Mouse (Mus musculus) frontal cortex, adult 2 months (tissue): Measurements from ENCODE around the gene Gm49510. TPM values are rescaled to one million over a fixed set of nuclear protein-coding genes. Genes with fewer than 3 reads are reported as not detected.

ENCODE experiments used
- DNase-seq, 2 experiments: peaks; one replicate each; pipeline ENCODE4 v3.0.0; 2022; ENCODE audit warnings: low spot score in 1 of 2; ENCODE audit errors: extremely low spot score in 1 of 2
- polyA plus RNA-seq: library from polyadenylated mRNA; depleted of rRNA; stranded (reverse); fragments of >200 nt; gene quantifications from 2 replicates; pipeline ENCODE4 v1.2.3, GENCODE M21; 2012

Gm49510 gene
- polyA plus RNA-seq, 1 experiment, result 0.24 TPM

DNA sequence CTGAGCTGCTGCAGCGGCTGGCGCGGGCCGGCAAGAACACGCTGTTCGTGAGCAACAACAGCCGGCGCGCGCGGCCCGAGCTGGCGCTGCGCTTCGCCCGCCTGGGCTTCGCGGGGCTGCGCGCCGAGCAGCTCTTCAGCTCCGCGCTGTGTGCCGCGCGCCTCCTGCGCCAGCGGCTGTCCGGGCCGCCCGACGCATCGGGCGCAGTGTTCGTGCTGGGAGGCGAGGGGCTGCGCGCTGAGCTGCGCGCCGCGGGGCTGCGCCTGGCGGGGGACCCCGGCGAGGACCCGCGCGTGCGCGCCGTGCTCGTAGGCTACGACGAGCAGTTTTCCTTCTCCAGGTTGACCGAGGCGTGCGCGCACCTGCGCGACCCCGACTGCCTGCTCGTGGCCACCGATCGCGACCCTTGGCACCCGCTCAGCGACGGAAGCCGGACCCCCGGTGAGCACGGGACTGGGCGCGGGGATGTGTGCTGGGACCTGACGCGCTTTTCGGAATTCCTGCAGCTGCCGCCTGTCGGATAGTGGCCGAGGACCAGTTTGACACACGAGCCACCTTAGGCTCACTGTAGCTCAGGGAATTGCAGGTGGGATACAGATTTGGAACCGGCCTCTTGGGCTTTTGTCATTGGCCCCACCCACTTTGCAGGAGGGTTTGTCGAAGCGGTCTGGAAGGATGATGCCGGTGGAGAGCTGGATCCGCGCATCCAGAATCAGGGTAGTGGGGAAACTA, 14.8 kb downstream of the Gm49510 start:
- peak in 1 of 2 experiments; percentile 66 for DNase-seq

DNA sequence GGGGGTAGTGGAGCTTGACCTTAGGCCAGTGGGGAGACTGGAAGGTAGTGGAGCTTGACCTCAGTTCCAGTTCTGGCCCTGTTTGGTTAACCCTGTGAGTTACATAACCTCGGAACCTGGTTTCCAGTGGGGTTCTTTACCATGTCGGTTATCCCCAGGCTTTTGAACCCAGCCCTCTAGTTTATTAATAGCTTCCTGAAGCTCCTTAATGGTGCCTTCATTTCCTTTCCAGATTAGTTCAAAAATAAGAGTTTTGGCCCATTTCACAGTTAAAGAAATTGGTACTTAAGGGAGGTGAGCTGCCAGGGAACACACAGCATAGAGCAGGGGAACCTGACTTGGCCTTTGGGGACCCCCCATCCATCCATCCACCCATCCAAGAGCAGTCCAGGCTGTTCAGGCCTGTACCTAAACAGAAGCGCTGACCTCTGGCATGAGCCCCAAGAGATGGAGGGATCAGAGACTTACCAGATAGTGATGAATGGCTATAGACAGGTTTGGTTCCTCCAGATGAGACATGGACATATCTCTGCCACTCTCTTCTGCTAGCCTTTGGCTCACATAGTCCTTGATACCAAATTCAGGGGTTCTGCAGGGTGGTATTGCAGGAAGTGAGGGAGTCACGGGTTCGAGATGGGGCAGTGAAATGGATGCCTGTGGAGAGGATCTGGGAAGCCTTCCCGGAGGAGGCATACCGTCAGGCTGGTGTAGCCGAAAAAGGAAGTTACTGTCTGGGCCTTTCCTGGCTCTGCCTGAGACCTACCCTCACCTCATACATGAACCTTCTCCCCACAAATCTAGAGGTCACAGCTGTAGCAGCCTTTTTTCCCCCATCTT, 15.6 kb downstream of the Gm49510 start:
- no peak for DNase-seq

DNA sequence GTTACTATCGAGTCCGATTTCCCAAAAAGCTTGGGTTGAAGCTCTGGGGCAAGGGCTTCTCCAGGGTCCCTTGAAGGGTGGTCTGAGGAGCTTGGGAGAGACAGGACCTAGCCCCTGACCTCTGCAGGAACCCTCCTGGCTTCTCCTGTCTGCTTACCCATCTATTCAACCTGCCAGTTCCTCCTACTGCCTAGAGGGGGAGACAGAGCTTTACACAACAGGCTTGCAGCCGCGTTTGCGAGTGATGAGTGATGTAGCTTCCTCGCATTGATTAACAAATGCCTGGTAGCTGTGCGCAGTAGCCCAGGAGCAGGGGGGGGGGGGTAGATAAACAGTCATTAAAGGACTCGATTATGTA, 16.2 kb downstream of the Gm49510 start:
- DNase-seq, result peak; percentile 77 to 88

DNA sequence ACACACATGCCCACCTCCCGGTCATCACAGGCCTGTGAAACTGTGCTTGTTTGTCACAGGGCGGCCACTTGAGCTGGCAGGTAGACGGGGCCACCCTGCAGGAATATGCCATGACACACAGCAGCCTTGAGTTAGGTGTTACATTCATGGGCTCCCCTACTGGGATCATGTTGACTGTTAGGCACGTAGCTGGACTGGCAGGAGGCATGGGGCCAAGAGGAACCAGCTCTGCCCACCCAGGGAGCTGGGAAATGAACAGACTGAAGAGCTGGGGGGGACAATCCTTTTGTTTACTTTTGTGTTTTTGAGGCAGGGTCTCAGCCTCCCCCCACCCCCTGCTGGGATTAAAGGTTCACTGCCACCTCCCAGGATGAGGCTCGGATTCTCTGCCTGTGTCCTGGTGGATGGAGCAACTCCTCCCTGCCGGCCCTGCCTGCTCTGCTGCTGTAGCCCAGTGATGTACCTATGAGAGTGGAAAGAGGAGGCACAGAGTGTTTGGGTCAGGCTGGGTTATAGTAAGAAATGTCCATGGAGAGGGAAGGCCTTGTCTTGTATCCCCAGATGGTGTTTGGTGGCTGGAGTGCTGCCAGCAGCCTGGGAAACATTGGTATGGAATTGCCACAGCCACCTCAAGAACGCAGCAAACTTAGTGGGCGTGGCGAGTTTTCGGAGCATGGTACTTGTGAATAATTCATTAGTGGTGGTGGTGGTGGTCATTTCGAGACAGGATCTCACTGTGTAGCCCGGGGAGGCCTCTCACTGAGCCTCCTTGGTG, 16.8 kb downstream of the Gm49510 start:
- DNase-seq, result peak in 1 of 2 experiments; percentile 57

DNA sequence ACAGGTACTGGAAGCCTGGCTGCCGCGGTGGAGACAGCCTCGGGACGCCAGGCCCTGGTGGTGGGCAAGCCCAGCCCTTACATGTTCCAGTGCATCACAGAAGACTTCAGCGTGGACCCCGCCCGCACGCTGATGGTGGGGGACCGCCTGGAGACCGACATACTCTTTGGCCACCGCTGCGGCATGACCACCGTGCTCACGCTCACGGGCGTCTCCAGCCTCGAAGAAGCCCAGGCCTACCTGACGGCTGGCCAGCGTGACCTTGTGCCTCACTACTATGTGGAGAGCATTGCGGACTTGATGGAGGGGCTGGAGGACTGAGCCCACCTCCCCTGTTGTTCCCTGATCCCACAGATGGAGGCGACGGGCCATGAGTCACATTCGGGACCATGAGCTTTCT, 18.7 kb downstream of the Gm49510 start:
- no peak for DNase-seq

DNA sequence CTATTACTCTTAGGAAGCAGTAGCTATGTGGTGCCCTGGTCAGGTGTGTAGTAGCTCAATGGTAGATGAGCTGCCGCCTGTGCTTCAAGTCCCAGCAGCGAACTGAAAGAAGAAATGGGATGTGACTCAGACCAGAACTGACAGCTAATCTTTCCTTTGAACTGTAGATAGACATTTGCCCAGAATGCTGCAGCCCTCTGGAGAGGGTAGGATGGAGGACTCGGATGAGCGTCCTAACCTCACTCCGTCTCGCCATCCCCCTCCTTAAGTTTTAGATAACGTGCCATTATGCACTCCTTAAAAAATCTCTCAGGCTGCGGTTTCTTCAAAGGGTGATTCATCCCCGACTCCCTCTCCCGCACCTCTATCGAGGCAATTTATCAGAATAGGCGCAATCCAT, 20.4 kb downstream of the Gm49510 start:
- no peak for DNase-seq

DNA sequence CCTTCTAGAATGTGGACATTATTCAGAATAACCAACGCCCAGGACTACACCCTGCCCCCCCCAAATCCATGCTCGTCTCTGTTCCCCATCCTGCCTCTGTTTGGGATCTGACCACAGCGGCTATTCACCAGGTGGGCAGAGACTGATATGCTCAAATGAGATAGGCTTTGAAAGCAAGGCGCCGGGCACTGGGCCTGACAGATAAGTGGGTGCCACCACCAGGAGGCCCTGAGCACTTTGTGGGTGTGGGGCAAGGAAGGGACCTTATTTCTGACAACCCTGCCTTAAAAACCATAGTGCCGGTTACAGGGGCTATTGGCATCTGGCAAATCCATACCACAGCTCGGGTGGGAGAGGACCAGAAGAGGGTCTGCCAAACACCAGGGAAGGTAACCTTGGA, 23.2 kb downstream of the Gm49510 start:
- no peak for DNase-seq

DNA sequence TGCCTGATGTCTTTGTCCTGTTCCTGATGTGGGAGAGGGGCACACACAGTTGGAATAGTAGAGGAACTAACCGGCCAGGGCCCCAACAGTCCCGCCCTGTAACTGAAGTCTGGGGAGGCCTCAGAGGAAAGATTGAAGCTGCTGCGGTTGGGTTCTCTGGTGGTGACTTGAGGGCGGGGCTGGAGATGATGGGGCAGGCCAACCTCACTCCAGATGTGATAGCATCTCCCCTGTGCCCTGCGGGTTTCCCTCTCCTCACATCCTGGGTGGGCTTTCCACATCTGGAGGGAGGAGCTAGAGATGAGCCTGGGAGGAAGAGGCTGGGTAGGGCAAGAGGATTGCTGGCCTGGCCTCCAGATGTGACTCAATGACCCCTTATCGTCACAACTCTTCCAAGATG, 24.1 kb downstream of the Gm49510 start:
- no peak for DNase-seq

DNA sequence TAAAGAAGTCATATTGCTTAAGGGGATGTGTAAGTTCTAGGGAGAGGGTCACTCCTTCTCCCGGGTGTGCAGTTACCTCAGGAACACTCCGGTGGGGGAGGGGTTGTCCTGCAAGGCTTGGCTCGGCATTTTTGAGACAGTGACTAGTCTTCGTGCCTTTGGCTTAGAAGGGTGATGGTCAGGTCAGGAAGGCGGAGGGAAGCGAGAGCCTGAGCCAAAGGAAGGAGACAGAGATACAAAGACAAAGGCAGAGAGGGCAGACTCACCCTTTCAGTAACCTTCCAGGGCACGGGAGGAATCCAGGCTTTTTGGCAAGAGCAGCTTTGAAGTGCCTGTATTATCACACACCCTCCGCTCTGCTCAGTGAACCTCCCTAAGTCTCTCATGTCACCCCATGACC, 25.7 kb downstream of the Gm49510 start:
- no peak for DNase-seq

DNA sequence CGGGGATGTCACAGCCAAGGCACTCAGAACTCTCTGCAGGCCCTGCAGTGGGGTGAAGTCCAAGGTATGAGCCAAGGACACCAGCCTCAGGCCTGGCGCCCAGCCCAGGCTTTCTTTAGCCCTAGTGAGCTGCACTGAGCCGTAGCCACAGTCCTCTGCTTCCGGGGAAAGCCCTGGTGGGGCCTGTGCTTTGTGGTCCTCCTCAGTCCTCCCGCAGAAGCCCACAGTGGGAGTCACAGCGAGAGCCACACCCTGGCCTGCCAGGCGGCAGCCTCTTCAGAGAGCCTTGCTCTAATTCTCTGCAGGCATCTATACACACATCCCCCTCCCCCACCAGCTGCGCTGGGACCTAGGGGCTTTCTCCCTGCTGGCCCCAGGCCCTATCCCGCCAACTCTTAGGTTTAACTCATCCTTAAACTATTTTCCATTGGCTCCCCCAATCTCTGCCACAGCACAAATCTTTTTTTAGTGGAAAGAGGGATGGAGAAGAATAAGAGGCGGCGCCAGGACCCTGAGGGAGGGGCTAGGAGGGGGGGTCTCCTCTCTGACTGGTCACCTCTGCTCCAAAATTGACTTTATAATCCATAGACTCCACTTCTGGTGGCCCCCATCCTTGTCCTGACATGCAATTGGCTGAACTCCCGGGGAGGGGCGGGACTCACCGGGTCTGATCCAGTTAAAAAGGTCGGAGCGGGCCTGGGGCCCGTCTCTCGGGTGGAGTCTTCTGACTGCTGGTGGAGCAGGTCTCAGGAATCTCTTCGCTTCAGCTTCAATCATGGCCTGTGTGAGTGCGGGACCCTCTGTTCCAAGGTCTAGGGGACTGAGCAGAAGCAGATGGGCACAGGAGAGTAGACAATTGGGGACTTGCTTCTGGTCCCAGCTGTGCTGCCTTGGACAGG, 26.8 kb downstream of the Gm49510 start, which contains the start of gene Lgals1:
TSS of gene Lgals1 (plus strand) at position 705 of the 899 bp plus-strand sequence.
- peak in 1 of 2 experiments; percentile 55 for DNase-seq

DNA sequence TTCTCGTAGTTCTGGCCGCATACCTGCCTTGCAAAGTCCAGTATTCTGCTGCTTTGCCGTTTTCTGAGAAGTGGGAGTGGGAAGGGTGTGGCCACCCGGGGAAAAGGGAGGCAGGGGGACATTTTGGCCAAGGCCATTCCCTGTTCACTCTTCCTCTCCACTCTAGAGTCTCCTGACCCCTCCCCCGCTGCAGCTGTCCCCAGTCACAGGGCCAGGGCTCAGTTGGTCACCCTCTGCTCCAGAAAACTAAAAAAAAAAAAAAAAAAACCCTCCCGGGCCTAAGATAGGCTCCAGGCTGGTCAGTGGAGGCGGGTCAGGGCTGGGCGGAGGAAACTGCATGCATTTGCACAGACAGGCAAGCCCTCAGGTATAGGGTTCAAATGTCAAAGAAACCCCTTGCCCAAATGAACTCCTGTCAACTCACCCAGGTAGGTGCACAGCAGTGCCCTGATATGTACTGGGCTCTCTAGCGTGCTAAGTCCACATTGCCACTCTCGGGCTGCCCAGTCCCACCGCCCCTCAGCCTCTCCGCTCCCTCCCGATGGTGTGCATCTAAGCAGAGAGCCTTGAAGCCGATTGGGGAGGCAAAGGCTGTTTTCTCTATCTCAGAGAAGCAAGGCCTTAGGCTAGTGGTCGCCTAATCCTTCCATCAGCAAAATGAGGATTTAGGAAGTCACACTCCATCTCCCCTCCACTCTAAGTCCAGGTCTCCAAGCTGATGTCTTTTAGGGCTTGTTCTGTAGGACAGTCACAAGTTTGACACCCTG, 27.7 kb downstream of the Gm49510 start:
- DNase-seq, result no peak

DNA sequence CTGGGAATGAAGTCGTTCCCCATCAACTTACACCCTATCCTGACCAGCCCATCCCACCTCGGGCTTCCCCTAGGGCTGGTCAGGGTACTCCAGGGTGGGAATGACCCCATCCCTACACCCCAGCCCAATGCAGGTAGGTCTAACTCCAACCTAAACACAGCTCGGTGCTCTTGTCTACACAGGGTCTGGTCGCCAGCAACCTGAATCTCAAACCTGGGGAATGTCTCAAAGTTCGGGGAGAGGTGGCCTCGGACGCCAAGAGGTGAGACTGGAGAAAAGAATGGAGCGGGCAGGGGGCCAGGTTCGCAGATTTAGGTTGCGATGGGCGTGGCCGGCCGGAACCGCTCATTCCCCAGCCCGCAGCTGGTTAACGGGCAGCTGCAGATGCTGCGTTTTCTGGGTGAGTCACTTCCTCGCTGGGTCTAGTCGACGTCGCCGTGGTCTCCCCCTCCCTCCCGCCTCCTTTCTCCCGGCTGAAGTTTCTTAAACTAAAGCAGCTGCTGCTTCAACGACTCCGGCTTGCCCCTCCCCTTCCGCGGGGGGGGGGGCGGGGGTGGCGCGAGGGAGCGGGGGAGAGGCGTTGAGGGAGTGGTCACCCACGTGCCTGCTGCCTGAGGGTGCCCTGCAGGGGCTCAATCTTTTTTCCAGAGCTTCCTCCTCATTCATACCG, 28.5 kb downstream of the Gm49510 start:
- DNase-seq, result peak in 1 of 2 experiments; percentile 58

DNA sequence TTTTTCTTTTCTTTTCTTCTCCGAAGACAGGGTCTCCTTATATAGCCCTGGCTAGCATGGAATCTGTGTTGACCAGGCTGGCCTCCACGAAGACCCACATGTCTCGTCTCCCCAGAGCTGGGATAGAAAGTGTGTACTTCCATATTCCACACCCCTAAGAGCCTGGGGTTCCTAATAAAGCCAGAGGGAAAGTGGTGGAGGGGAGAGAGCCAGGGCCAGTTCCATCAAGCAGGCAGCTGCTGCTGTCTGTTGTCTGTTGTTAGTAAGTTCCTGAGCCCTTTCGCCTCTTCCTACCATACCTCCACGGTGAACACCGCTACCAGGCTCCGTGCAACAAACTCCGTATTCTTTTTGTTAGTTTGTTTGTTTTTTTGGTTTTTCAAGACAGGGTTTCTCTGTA, 29.1 kb downstream of the Gm49510 start:
- no peak for DNase-seq

DNA sequence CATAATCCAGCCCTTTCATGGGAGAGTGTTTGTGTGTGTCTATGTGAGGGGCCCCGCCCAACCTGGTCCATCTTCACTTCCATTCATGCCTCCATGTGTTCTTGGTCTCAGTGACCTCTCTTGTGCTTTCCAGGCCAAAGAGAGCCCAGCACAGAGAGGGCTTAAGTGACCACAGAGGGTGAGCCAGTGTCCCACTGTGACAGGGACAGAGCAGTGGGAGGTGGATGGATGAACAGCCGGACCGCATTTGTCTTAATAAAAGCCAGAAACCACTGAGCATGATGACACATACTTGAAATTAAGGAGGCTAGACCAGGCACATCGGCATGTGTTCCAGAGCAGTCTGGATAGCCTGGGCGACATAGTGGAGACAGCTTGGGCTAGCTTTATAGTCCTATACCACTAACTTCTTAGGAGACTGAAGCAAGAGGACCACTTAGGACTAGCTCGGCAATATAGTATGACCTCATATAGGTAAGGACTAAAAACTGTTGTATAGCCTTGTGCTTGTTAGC, 30.8 kb downstream of the Gm49510 start:
- no peak for DNase-seq

DNA sequence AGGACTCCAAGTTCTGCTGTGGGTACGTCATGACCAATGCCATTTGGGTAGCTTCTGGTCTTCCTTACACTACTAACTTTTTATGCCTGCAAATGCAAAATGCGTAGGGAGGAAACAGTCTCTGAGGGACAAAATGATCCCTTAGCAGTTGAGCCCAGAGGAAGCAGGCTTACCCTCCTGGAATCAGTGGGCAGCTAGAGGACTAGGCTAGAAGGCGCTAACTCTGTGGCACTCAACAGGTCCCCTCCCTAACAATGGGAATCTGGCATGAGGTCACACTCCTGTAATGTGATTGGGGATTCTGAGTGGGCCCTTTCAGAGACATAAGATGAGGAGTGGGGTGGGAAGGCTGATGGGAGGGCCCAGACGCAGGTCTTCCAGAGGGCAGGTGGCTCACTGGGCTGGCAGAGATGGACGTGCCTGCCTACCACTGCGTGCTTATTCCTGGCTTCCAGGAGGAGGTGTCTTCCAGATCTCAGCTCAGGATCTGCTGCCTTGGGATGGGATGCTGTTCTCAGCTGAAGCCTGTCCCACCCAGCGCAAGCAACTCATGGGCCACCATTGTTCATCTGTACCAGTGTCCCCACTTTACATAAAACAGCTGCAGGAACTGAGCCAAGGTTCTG, 31.4 kb downstream of the Gm49510 start:
- DNase-seq, result no peak

DNA sequence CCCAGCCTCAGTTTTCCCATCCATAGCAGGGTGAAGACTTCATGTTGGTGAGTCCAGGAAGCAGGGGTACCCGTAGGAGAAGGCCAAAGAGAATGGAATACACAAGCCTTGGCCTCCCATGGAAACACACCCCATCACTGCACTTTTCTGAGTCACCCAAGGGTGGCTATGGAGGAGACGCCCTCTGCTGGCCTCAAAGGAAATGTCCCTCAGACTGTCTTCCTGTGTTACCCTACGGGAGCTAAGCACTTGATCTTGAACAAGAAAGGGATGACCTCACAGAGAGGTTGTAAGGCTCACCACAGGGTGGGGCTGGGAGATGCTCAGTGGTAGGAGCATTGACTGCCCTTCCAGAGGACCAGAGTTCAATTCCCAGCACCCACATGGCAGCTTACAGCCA, 32.1 kb downstream of the Gm49510 start:
- DNase-seq, result peak in 1 of 2 experiments; percentile 54

DNA sequence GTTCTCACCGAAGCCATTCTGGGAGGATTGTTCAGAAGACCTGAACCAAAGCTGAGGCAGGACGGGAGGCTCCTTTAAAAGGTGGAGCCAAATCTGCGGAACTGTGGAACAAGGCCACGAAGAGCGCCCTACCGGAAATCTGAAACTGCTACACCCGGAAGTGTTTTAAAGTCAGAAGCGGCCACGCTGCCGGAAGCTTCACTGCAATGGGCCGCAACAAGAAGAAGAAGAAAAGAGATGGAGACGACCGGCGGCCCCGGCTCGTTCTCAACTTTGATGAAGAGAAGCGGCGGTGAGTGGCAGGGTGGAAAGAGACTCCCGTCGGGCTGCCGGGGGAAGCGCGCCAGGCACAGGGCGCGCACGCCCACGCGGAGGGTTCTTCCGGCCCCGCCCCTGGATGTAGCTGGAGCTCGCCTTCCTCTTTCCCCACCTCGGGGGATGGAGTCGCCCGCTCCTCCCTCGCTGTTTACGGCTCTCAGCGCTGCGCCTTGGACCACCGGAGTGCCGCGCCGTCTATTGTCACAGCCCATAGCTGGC, 35.4 kb downstream of the Gm49510 start, which contains the start of gene Nol12:
TSS of gene Nol12 (plus strand) at position 150 of the 537 bp plus-strand sequence.
- peak; percentile 78 to 93 for DNase-seq

DNA sequence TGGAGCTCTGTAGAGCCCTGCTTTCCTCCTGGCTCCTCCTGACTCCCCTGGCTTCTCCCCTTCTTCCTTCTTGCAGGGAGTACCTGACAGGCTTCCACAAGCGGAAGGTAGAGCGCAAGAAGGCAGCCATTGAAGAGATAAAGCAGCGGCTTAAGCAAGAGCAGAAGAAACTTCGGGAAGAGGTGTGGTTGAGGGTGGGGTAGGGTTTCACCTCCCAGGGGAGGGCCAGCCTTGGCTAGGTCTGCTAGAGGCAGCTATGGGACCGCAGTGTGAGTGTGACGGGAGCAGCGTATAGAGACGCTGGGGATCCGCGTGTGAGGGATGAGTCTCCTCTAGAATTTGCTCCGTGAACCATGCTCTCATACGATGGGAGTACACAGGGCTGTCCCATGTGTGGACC, 36.9 kb downstream of the Gm49510 start:
- no peak for DNase-seq
